Mouse (Mus musculus): ENCODE results near the gene Pigs.

Gene Pigs

DNA sequence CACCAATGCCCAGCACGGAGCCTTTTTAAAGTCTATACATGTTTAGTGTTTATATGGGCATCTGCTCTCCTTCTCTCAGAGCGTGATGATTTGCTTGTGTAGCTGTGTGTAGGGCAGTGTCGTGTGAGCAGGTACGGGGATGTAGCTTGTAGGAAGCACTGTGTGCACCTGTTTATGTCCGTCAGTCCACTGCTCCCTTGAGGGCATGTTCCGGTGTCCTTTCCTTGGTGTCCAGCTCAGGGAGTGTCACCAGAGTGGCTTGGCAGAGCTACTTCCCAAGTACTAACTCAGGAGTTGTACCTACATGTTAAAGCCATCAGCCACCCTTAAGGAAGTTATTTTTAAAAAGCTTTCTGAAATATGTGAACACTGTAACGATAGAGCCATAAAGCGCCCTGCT, 8.8 kb downstream of the Pigs start:
- DNase-seq (ENCODE audit: low spot score): no peak

DNA sequence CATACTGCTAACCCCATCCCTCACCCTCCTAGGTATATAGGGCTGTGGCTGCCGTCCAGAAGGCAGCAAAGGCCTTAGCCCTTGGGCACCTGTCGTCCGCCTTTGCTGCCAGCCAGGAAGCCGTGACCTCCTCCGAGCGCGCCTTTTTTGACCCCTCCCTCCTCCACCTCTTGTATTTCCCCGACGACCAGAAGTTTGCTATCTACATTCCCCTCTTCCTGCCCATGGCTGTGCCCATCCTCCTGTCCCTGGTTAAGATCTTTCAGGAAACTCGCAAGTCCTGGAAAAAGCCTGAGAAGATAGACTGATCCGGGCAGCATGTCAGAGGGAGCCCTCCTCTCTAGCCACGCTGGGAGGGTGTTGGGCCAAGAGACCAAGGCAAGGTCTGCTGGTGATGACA, 13.5 kb downstream of the Pigs start:
- no peak for DNase-seq (ENCODE audit: low spot score)

DNA sequence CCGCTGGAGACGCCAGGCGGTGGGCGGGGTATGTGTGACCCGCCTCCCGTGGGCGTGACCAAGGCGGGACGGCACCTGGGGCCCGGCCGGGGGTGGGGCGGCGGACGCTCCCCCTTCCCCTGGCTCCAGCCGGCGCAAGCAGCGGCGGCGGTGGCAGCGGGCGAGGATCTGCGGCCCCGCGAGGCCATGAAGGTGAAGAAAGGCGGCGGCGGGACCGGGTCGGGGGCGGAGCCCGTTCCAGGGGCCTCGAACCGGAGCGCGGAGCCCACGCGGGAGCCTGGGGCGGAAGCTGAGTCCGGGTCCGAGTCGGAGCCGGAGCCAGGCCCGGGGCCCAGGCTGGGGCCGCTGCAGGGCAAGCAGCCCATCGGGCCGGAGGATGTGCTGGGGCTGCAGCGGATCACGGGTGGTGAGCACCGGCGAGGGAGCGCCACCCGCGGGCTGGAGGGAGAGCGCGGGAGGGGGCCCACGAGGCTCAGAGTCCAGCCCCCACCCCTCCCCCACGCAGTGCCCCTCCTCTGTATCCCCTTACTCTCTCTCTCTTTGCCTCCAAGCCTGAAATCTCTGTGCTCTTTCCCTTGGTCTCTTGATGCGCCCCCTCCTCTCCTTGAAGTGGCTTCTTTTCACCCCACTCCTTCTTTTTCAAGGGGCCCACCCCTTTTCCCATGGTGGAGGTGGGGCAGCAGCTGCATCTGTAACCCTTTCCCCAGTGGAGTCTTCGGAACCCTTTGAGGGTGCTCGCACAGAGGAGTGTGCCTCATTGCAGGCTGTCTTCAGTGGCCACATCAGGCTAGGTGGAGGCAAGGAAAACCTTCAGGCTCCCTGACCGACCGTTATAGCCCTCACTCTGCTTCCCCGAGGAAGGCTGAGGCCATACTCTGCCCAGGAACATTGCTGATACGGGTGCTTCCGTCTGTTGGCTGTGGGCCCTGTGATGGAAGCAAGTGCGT, 15.4 kb downstream of the Pigs start, which contains the start of gene Unc119:
Gene Unc119, plus strand, starts transcription at position 102 of the 947 bp plus-strand sequence.
- DNase-seq (ENCODE audit: low spot score): no peak

DNA sequence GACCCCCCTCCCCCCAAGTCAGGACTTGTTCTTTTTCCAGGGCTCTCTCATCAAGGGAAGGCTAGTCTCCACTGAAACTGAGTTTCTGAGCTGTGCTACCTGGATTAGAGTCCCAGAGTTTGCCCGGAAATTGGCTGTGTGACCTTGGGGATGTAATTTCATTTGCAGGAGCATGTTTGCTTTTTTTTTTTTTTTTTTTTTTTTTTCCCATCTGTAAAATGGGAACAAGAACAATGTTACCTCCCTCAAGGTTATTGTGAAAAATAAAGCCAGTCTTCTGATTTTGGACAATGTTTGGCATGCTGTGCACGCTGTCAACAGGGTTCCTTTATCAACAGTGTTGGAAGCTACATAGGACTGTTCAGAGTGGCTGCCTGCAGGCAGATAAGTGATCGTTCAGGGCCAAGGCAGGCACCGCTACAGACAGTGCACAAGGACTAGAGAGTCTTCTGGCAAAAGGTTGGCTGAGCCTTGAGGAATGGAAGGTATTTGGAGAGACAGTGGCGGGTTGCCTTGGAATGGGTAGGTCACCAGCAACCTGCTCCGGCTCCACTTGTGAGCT, 16.2 kb downstream of the Pigs start:
- DNase-seq (ENCODE audit: low spot score): no peak

DNA sequence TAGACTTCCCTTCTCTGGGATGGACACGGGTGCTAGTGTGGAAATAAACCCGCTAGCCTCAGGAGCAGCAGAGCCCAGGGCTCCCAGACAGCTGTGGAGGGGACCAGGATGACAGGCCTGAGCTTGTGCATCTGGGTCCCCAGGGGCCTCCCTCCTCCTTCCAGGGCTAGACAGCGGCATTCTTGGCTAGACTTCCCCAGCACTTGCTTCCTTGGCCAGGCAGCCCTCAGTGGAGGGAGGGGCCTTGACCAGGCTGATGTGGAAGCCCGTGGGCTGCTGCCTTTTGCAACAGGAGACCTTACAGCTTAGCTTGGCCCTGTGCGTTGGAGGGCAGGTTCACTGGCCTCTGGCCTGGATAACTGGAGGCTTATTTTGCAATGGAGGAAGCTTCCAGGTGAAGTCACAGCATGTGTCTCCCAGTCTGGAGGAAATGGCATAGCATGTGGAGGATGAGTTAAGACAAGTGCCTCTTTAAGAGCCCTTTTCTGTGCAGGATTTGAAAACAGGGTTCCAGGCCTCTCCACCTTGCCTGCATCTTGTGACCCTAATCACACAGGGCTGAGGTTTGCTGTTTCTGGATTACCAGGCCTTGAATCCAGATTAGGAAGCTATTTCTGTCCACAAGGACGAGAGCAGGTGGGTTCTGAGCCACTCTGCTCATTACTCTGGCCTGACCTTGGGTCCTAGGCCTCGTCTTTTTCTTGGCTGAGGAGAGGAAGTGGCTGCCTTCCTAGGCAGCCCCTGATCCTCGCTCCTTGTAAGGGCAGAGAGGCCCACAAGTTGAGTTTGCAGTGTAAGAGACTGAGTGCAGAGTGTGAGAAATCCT, 16.9 kb downstream of the Pigs start:
- DNase-seq (ENCODE audit: low spot score): no peak

DNA sequence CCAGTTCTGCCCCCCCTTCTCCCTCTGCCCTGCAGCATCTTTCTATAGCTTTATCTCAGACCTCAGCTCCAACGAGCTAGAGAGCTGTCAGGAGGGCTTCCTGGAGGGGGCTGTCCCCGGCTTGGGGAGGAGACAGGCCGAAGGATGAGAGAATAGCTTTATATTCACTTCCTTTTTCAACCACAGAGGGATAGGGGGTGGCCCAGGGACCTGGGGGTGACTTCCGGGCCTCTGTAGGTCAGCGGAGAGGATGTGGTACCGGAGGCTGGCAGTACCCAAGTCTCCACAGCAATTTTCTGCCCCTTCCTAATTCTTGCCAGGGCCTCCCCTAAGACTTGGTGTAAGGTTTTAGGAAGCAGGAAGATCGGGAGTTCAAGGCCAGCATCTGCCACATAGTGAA, 17.6 kb downstream of the Pigs start:
- no peak for DNase-seq (ENCODE audit: low spot score)

DNA sequence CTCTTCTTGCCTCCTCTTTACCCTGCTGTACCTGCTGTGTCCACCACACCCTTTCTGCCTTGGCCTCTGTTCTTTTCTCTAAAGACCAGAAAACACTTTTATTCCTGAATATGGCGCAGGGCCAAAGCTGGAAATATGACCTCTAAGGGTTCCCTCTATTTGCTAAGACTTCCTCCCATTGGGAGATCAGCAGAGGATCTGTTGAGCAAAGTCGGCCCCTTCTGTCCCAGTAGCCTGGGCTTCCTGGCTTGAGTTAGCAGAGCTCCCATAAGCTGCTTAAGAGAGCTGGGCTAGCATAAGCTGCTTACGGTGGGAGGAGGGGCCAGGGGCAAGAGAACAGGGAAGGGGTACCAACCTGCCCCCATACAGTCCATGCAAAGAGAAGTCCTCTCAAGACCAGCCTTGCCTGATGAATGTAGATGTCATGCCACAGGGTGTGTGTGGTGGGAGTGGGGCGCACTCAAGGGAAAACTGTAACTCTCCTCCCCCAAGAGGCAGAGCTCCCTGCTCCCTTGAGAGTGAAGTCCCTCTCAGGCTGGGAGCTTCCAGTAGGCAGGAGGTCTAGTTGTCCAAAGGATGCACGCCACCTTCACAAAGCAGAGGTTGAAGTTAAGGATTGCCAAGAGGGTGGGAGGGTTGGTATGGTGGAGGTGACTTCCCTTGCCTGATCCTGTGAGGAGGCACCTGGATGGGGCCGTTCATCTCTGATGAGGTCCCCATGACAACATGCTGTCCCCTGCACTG, 18.3 kb downstream of the Pigs start:
- DNase-seq (ENCODE audit: low spot score): no peak

DNA sequence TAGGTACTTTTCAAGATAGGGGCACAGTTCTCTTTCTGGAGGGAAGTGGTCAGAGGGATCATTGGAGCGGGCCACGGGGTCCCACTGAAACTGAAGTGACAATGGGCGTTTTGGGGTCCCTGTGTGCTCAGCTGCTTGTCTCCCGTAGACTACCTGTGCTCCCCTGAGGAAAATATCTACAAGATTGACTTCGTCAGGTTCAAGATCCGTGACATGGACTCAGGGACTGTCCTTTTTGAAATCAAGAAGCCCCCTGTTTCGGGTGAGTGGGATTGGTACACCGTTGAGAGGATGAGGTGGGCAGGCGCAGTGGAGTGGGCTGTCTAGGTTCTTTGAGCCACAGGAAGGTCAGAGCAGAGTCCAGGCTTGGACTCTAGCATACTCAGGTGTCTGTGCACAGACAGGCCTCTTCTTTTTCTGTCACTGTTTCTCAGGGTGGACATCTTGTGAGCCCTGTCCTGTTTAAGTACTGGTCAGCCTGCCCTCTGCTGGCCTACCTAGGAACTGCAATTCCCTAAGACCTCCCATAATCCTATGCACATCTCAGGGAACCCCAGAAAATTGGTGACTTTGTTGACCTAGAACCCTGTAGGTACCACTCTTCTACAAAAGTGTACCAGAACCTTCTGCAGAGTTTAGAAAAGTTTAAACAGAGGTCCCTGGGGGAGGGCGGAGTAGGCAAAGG, 19.0 kb downstream of the Pigs start:
- DNase-seq (ENCODE audit: low spot score): no peak

DNA sequence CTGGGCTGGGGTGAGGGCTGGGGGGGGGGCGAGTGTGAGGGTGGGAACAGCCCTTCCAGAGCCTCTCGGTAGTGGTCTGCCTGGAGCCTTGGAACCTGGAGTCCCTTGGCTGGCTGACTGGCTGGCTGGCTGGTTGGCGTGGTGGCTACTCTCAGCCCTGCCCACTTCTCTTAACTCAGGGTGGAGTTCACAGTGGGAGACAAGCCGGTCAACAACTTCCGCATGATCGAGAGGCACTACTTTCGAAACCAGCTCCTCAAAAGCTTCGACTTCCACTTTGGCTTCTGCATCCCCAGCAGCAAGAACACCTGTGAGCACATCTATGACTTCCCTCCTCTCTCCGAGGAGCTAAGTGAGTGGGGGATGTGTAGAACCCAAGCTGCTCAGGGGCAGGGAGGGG, 19.7 kb downstream of the Pigs start:
- DNase-seq (ENCODE audit: low spot score): no peak

DNA sequence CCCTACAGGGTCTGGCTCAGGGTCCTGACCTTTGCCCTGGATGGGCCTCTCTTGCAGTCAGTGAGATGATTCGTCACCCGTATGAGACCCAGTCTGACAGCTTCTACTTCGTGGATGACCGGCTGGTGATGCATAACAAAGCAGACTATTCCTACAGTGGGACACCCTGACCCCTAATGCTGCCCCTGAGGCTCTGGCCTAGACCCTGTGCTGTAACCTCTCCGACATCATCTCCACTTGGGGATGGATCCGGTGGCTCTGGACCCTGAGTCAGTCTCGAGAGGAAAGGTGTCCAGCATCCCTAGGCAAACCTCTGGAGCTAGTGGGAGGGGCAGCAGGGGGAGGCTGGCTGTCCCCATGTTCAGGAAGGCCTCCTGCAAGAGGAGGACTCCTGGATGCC, 20.3 kb downstream of the Pigs start:
- no peak for DNase-seq (ENCODE audit: low spot score)

DNA sequence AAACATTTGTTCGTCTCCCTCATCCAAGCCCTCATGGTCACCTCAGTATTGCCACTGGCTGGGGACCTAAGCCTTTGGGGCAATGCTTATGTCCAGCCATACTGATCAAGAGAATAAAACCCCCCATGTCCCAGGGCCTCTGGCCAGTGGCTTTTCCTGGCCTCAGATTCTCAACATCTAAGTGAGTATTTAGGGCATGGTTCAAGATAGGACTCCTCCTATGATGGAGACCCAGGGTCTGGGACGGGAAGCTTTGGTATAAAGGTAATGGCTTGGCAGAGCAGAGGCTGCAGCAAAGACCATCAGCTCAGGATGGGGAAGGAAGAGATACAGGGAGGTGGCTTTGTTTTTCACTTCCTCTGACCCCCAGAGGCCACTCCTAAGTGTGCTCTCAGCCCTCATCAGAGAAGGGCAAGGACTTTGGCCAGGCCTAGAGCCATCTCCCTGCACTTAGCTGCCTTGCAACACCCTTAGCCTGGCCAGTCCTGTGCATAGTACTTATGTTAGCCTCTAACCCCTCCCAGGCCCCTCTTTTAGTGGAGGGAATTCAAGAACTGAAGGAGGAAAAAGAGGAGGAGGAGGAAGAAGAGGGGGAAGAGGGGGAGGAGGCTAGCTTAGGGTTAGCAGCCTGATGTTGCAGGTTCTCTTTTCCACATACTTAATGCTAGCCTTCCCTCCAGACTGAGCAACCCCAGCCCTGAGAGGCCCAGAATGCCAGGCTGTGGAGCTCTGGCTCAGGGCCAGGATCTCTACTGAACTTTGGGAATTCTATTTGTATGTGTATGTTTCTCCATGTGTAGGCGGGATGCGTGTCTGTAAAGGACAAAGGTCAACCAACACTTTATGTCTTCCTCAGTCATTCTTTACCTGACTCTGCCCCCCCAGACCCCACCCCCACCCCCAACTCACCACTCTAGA, 21.5 kb downstream of the Pigs start:
- DNase-seq (ENCODE audit: low spot score): no peak

DNA sequence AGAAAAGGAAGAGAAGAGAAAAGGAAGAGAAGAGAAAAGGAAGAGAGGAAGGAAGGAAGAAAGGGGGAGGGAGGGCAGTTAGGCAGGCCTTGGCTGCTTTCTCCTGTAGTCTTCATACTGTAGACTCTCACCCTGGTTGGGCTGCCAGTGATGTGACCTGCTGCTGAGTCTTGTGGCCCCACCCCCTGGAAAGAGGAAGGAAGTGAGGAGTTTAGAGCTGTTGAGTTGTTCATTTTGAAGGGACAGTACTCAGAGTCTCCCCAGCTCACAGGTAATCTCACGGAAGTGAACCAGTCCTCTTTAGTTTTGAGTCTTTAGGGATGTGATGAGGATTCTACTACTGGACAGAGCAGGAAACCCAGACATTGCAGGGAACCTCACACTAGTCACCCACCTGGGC, 24.9 kb downstream of the Pigs start:
- no peak for DNase-seq (ENCODE audit: low spot score)

DNA sequence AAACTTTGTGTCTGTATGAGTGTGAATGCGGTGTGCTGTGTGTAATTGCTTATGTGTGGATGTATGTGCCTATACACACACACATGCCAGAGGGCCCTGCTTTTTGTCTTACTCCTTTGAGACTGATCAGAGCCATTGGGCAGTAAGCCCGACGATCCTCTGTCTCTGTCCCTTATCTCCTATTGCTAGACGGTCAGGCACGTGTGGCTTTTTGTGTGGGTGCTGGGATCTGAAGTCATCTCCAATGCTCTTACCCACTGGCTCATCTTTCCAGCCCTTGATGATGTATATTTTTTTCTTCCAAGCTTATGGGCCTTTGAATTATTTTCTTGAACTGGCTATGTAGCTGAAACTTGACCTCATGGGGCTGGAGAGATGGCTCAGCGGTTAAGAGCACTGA, 26.7 kb downstream of the Pigs start:
- no peak for DNase-seq (ENCODE audit: low spot score)

DNA sequence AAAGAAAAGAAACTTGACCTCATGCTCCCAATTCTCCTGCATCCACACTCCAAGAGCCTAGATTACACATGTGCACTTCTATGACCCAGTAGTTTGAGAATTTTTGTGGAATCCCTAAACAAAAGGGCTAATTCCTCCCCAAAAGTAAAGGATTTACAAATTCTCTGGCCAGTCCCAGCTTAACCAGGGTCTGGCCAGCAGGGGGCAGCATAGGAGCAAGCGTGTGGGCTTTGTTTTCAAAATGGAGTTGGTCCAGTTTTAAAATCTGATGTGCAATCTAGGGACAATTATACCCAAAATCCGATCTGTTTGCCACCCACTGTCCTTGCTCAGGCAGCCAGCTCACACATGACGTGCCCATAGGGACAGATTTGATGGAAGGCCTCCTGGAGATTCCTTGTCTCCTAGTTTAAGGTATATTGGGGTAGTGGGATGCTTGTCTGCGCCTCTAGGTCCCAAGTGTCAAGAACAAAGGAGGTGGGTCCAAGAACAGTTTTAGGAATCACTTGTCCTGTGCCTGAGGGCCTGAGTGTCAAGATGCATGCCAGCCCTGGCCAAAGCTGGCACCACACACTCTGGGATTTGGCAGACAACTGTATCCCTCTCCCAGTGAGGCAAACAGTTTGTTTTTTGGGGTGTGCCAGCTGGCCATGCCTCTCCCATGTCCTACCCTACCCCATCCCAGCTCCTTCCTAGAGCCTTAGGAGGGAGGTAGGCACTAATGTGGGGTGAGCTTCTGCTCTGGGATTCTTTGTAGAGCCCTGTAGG, 27.4 kb downstream of the Pigs start:
- DNase-seq (ENCODE audit: low spot score): no peak

DNA sequence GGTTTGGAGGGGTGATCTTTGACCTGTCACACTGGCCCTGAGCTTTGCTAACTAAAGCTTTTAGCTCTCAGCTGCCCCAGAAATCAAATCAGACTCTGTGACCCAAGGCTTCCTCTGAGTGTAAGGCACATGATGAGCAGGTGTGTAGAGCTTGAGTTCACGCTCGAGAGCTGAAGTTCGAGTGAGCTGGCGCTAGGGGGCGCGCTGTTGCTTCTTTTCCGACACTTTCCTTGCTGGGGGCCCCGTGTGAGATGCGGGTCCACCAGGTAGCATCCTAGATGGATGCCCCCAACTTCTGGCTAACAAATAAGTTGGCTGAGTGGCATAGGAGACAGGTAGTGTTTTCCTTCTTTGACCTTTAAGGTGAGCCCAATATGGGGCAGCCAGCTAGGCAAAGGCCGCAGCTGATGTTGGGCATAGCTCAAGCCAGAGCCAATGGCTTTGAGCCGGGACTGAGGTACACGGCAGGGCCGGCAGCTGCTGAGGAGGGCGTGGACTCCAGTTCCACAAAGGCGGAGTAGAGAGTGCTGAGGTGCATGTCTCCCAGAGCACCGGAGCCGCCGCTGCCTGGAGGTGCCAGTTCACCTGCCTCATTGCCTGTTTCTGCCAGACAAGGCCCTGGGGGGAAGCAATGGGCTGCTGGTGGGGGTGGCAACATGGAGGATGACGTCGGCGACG, 30.3 kb downstream of the Pigs start:
- DNase-seq (ENCODE audit: low spot score): no peak

DNA sequence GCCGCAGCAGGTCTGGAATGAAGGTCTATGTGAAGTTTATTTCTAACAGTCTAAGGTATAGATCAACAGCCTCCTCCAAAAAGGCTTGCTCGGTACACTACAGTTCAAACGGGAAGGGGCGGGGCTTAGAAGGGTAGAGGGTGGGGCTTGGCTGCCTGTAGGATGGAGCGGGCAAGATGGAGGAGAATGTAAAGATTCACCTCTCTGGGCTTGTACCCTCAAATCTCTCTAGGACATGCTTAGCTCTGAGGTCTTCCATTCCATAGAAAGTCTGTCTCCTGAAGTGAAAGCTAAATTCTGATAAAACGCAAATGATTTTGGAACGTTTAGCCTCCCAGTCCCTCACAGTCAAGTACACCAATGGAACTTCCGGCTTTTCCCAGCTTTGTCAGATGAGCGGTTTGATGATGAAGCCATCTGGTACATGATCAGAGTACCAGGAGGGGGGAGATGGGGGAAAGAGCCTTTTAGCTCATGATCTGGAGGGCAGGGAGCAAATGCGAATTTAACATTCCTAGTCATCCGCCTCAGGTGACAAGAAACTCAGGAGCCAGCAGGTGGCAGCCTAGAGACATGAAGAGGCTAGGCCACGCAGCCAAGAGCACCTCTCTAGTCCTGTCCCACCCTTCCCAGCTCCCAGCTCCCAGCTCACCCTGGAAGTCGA, 32.0 kb downstream of the Pigs start:
- DNase-seq (ENCODE audit: low spot score): no peak

DNA sequence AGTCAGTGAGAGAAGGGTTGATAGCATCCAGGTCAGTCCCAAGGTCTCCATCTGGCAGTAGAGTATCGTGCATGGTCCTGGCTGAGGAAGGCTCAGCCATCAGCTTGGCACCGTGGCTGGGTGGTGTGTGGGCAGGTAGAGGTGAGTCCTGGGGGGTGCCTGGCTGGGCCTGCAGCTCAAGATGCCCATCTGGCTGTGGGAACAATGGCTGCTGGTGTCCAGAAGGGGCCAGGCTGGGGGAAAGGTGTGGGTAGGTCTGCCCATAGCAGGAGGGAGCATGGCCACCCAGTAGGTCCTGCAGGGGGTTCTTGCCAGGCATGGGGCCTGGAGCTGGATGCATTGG, 32.5 kb downstream of the Pigs start:
- DNase-seq (ENCODE audit: low spot score): no peak

DNA sequence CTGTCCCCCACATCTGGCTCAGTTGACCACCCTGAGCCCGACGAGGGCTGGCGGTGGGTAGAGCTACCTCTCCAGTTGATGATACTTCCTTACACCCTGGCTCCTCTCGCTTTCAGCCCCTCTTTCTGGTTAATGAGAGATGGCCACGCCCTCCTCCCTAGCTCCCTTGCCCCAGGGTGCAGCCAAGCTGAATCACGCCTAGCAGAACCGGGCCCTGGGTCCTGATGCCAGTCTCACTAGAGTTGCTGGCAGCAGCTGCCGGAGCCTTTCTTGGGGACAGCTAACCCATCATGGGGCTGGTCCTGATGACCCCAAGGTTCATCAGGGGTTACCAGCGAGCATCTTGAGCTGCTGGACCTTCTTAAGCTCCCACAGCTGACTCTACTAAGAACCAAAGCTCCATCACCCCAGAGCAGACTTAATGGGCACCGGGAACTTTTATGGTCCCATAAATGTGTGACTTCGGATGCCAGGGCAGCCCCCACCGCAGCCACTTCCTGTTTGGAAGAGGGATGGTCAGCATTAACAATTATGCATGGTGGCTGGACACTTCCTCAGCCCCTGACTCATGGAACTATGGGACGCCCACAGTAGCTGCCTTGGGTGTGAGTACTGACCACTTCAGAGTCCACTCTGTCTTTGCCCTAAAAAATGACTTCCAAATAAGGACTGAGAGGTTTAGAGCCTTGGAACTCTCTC, 35.2 kb downstream of the Pigs start:
- no peak for DNase-seq (ENCODE audit: low spot score)
